Mouse (Mus musculus) cerebellum, postnatal 10 days (tissue): ENCODE results near the gene Ripk4.

Experiments used
- DNase-seq, 2 experiments: peaks; one replicate each; pipeline ENCODE4 v3.0.0; 2021; ENCODE audit warnings: mixed read lengths in 2 of 2

Gene Ripk4

GRCm38 (mm10) chr16:97734760-97735322 lies 28.7 kb downstream of the Ripk4 start:
- no peak for DNase-seq

GRCm38 (mm10) chr16:97733599-97733998 lies 30.0 kb downstream of the Ripk4 start:
- no peak for DNase-seq

GRCm38 (mm10) chr16:97730321-97730720 lies 33.3 kb downstream of the Ripk4 start:
- DNase-seq: no peak

GRCm38 (mm10) chr16:97726436-97726835 lies 37.2 kb downstream of the Ripk4 start:
- no peak for DNase-seq

GRCm38 (mm10) chr16:97720093-97720492 lies 43.5 kb downstream of the Ripk4 start:
- DNase-seq: no peak

- no peak for DNase-seq
Observed at GRCm38 (mm10) chr16:97719392-97719983, 44.1 kb downstream of the Ripk4 start.

- no peak for DNase-seq
Observed at GRCm38 (mm10) chr16:97716567-97716966, 47.0 kb downstream of the Ripk4 start.

- DNase-seq: no peak
Observed at GRCm38 (mm10) chr16:97712129-97712528, 51.5 kb downstream of the Ripk4 start.

- DNase-seq: peak; percentile 61 to 78
Observed at GRCm38 (mm10) chr16:97701871-97702270, 61.7 kb downstream of the Ripk4 start.

- peak; percentile 25 to 37 for DNase-seq
Observed at GRCm38 (mm10) chr16:97697769-97698168, 65.8 kb downstream of the Ripk4 start.

GRCm38 (mm10) chr16:97695709-97696108 lies 67.9 kb downstream of the Ripk4 start:
- DNase-seq: no peak
